Mouse (Mus musculus): ENCODE measurements around the gene Cdca3. TPM values are rescaled to one million over a fixed set of nuclear protein-coding genes. Genes with fewer than 3 reads are reported as not detected.

Gene Cdca3
- polyA plus RNA-seq, 1 experiment from 2014 or later, result 153 TPM

GRCm38 (mm10) chr6:124831649-124832048 is 2.3 kb downstream of the Cdca3 start:
- no peak for ATAC-seq (replicated peaks; ENCODE audit: insufficient number of reproducible peaks, low FRiP score, low TSS enrichment)
- H3K4me1 ChIP-seq (ENCODE audit: control insufficient read depth, insufficient read depth, low read length), result peaks cover 19% of the 10 kb centered on the region
- WGBS (ENCODE audit: insufficient replicate concordance), result 93% methylated on average over 8 of the region's 8 CpGs
- no peaks in the 10 kb centered on the region for H3K27me3 ChIP-seq (ENCODE audit: control insufficient read depth, insufficient read depth, low read length)
- H3K9ac ChIP-seq (ENCODE audit: low read depth, low read length), result no peak overlapping the region
- no peaks in the 10 kb centered on the region for H3K9me3 ChIP-seq (replicated peaks; ENCODE audit: control insufficient read depth, low read length)
- H3K4me2 ChIP-seq, result no peak overlapping the region
- no peak overlapping the region for H3K27ac ChIP-seq (ENCODE audit: low read depth, low read length)
- no peak overlapping the region for H3K4me3 ChIP-seq (ENCODE audit: low read depth, low read length)
- peaks cover 6% of the 10 kb centered on the region; the same call in 1 of the 2 replicates for H3K36me3 ChIP-seq (ENCODE audit: control insufficient read depth, insufficient read depth, low read length)

DNA sequence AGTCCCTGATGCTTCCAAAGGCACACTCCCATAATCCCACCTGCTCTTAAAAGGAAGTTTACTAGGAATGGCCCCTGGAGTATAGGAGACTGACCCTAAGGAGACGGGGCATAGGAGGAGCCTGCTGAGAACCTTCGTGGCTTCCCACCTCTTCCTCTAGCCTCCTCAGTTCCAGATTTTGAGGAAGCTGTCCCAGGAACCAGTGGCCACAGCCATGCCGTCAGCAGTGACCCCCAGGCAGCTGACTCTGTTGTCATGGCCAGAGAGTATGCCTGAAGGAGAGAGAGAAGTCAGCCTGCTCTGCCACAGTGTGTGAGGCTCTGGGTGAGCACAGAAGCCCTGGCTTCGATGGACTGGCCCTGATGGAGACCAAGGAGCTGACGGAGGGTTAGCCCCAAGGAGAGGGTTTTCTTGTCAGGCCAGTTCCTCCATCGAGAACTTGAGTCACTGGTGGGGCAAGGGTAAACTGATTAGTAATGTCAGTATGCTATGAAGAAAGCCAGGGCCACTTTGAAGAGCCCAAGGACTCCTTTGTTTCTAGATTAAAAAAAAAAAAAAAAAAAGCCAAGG is 5.2 kb downstream of the Cdca3 start:
- Histone ChIP-seq H3K27ac (ENCODE audit: low read depth, low read length) (no peak overlapping the region), H3K4me1 (ENCODE audit: control insufficient read depth, insufficient read depth, low read length) (peaks cover 15% of the 10 kb centered on the region)
- no peak for ATAC-seq (replicated peaks; ENCODE audit: insufficient number of reproducible peaks, low FRiP score, low TSS enrichment)

GRCm38 (mm10) chr6:124835531-124835930 is 6.2 kb downstream of the Cdca3 start:
- H3K27ac ChIP-seq (ENCODE audit: low read depth, low read length), result no peak overlapping the region
- 44% methylated on average over 10 of the region's 10 CpGs for WGBS (ENCODE audit: insufficient replicate concordance)
- H3K4me1 ChIP-seq (ENCODE audit: control insufficient read depth, insufficient read depth, low read length), result peaks cover 24% of the 10 kb centered on the region
- no peaks in the 10 kb centered on the region for H3K27me3 ChIP-seq (ENCODE audit: control insufficient read depth, insufficient read depth, low read length)
- no peak for ATAC-seq (replicated peaks; ENCODE audit: insufficient number of reproducible peaks, low FRiP score, low TSS enrichment)
- no peak overlapping the region for H3K9ac ChIP-seq (ENCODE audit: low read depth, low read length)
- H3K4me2 ChIP-seq, result no peak overlapping the region
- H3K36me3 ChIP-seq (ENCODE audit: control insufficient read depth, insufficient read depth, low read length), result peaks cover 6% of the 10 kb centered on the region; the same call in 1 of the 2 replicates
- H3K9me3 ChIP-seq (replicated peaks; ENCODE audit: control insufficient read depth, low read length), result no peaks in the 10 kb centered on the region
- no peak overlapping the region for H3K4me3 ChIP-seq (ENCODE audit: low read depth, low read length)

More for the DNA sequence above, 5.2 kb downstream of the Cdca3 start:
- 78% methylated on average over 6 of the region's 6 CpGs for WGBS (ENCODE audit: insufficient replicate concordance)
- Histone ChIP-seq H3K27me3 (ENCODE audit: control insufficient read depth, insufficient read depth, low read length) (no peaks in the 10 kb centered on the region), H3K4me2 (no peak overlapping the region), H3K9me3 (replicated peaks; ENCODE audit: control insufficient read depth, low read length) (no peaks in the 10 kb centered on the region), H3K4me3 (ENCODE audit: low read depth, low read length) (no peak overlapping the region), H3K36me3 (ENCODE audit: control insufficient read depth, insufficient read depth, low read length) (peaks cover 6% of the 10 kb centered on the region; the same call in 1 of the 2 replicates), H3K9ac (ENCODE audit: low read depth, low read length) (no peak overlapping the region)

GRCm38 (mm10) chr6:124836411-124836810 is 7.1 kb downstream of the Cdca3 start:
- 75% methylated on average over 7 of the region's 7 CpGs for WGBS (ENCODE audit: insufficient replicate concordance)
- no peak overlapping the region for H3K27ac ChIP-seq (ENCODE audit: low read depth, low read length)
- H3K36me3 ChIP-seq (ENCODE audit: control insufficient read depth, insufficient read depth, low read length), result peaks cover 6% of the 10 kb centered on the region; the same call in 1 of the 2 replicates
- H3K4me2 ChIP-seq, result no peak overlapping the region
- H3K4me3 ChIP-seq (ENCODE audit: low read depth, low read length), result no peak overlapping the region
- ATAC-seq (replicated peaks; ENCODE audit: insufficient number of reproducible peaks, low FRiP score, low TSS enrichment), result no peak
- no peaks in the 10 kb centered on the region for H3K27me3 ChIP-seq (ENCODE audit: control insufficient read depth, insufficient read depth, low read length)
- H3K9ac ChIP-seq (ENCODE audit: low read depth, low read length), result no peak overlapping the region
- H3K9me3 ChIP-seq (replicated peaks; ENCODE audit: control insufficient read depth, low read length), result no peaks in the 10 kb centered on the region
- peaks cover 26% of the 10 kb centered on the region for H3K4me1 ChIP-seq (ENCODE audit: control insufficient read depth, insufficient read depth, low read length)

- no peaks in the 10 kb centered on the region for H3K9me3 ChIP-seq (replicated peaks; ENCODE audit: control insufficient read depth, low read length)
- H3K4me3 ChIP-seq (ENCODE audit: low read depth, low read length), result no peak overlapping the region; the same call in 1 of the 2 replicates
- 8% methylated on average over 8 of the region's 8 CpGs for WGBS (ENCODE audit: insufficient replicate concordance)
- peak overlapping the region; percentile 52; the same call in 1 of the 2 replicates for H3K9ac ChIP-seq (ENCODE audit: low read depth, low read length)
- no peaks in the 10 kb centered on the region for H3K36me3 ChIP-seq (ENCODE audit: control insufficient read depth, insufficient read depth, low read length)
- H3K4me1 ChIP-seq (ENCODE audit: control insufficient read depth, insufficient read depth, low read length), result peaks cover 21% of the 10 kb centered on the region
- H3K27me3 ChIP-seq (ENCODE audit: control insufficient read depth, insufficient read depth, low read length), result no peaks in the 10 kb centered on the region
- no peak for ATAC-seq (replicated peaks; ENCODE audit: insufficient number of reproducible peaks, low FRiP score, low TSS enrichment)
- H3K27ac ChIP-seq (ENCODE audit: low read depth, low read length), result peak overlapping the region; percentile 54; the same call in 1 of the 2 replicates
- H3K4me2 ChIP-seq, result peak overlapping the region; percentile 54
Observed at GRCm38 (mm10) chr6:124839805-124840204, 10.5 kb downstream of the Cdca3 start.

DNA sequence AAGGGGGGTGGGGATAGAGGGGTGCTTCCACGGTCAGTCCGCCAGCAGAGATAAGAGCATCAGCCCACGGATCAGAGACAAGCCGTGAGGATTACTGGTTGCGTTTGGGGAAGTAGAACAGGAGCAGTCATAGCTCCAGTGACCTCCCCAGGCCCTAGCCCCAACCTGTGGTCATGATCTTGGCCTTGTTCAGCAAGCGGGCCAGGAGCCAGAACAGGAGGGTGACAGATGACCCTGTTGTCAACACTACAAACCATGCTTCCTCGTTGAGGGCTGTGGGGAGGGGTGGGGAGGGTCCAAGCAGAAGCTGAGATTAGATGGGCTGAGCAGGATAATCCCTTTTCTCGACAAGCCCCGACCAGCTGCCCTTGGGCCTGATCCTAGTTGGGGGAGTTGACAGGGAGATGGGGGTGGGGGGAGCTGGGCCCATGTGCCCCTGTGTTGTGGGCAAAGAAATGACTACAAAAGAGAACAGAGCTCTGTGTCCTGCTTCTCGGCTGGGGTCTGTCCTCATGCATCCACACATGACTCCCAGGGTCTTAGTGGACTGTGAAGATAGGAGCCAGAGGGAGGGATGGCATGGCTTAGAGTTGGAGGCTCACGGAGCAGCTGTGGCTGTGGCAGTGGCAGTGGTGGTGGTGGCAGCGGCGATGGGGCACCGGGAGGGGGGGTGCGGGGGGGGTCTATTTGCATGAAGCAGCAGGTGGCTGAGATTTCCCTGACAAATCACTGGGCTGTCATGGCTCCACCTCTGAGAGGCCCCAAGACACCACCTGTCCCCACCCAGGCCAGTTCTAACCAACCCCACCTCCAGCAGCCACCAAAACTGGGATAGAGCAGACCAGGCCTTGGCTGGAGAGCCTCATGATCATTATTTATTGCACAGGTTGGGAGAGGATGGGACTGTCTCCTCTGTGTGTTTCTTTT is 11.2 kb downstream of the Cdca3 start, which contains the start of gene Gnb3:
Gnb3 (minus strand) TSS at position 35 of the 927 bp plus-strand sequence.
- peak within 1 kb of the TSS; percentile 52; the same call in 1 of the 2 replicates for H3K9ac ChIP-seq (ENCODE audit: low read depth, low read length)
- H3K4me3 ChIP-seq (ENCODE audit: low read depth, low read length), result no peak within 1 kb of the TSS; the same call in 1 of the 2 replicates
- no peak for ATAC-seq (replicated peaks; ENCODE audit: insufficient number of reproducible peaks, low FRiP score, low TSS enrichment)
- peak within 1 kb of the TSS; percentile 54; the same call in 1 of the 2 replicates for H3K27ac ChIP-seq (ENCODE audit: low read depth, low read length)
- H3K27me3 ChIP-seq (ENCODE audit: control insufficient read depth, insufficient read depth, low read length), result no peaks in the 10 kb centered on the region
- H3K9me3 ChIP-seq (replicated peaks; ENCODE audit: control insufficient read depth, low read length), result no peaks in the 10 kb centered on the region
- no peaks in the 10 kb centered on the region for H3K36me3 ChIP-seq (ENCODE audit: control insufficient read depth, insufficient read depth, low read length)
- 19% methylated on average over 15 of the region's 15 CpGs for WGBS (ENCODE audit: insufficient replicate concordance)
- H3K4me1 ChIP-seq (ENCODE audit: control insufficient read depth, insufficient read depth, low read length), result peaks cover 21% of the 10 kb centered on the region
- peak within 1 kb of the TSS; percentile 54 for H3K4me2 ChIP-seq

- no peak overlapping the region for H3K27ac ChIP-seq (ENCODE audit: low read depth, low read length)
- no peak overlapping the region for H3K4me2 ChIP-seq
- 0 out of 2 replicates have a peak, but pooled peaks have one; percentile 43 for ATAC-seq (replicated peaks; ENCODE audit: insufficient number of reproducible peaks, low FRiP score, low TSS enrichment)
- no peaks in the 10 kb centered on the region for H3K36me3 ChIP-seq (ENCODE audit: control insufficient read depth, insufficient read depth, low read length)
- 13% methylated on average over 9 of the region's 9 CpGs for WGBS (ENCODE audit: insufficient replicate concordance)
- no peaks in the 10 kb centered on the region for H3K4me1 ChIP-seq (ENCODE audit: control insufficient read depth, insufficient read depth, low read length)
- H3K27me3 ChIP-seq (ENCODE audit: control insufficient read depth, insufficient read depth, low read length), result no peaks in the 10 kb centered on the region
- no peaks in the 10 kb centered on the region for H3K9me3 ChIP-seq (replicated peaks; ENCODE audit: control insufficient read depth, low read length)
- H3K9ac ChIP-seq (ENCODE audit: low read depth, low read length), result no peak overlapping the region
- H3K4me3 ChIP-seq (ENCODE audit: low read depth, low read length), result no peak overlapping the region
Observed at GRCm38 (mm10) chr6:124847305-124847704, 18.0 kb downstream of the Cdca3 start.

DNA sequence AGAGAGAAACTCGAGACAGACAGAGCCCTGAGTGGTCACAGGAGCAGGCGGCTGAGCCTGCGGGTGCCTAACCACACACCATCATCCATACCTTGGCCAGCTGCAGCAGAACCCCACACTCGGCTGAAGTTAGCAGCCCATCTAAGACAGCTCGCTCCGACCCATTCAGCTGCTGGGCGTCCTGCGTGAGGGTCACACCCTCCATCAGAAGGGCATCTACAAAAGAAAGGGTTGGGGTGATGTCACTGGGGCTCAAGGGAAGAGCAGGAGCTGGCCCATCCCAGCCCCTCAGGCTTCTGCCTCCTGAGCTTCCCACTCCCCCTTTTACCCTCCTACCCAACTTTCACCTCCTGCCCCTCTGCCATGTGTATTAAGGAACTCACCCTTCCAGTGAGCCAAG is 21.2 kb downstream of the Cdca3 start:
- no peak overlapping the region for H3K9ac ChIP-seq (ENCODE audit: low read depth, low read length)
- no peaks in the 10 kb centered on the region for H3K36me3 ChIP-seq (ENCODE audit: control insufficient read depth, insufficient read depth, low read length)
- H3K4me2 ChIP-seq, result no peak overlapping the region
- ATAC-seq (replicated peaks; ENCODE audit: insufficient number of reproducible peaks, low FRiP score, low TSS enrichment), result no peak
- H3K27ac ChIP-seq (ENCODE audit: low read depth, low read length), result no peak overlapping the region
- H3K27me3 ChIP-seq (ENCODE audit: control insufficient read depth, insufficient read depth, low read length), result no peaks in the 10 kb centered on the region
- no peaks in the 10 kb centered on the region for H3K4me1 ChIP-seq (ENCODE audit: control insufficient read depth, insufficient read depth, low read length)
- no peak overlapping the region for H3K4me3 ChIP-seq (ENCODE audit: low read depth, low read length)
- 39% methylated on average over 8 of the region's 8 CpGs for WGBS (ENCODE audit: insufficient replicate concordance)
- no peaks in the 10 kb centered on the region for H3K9me3 ChIP-seq (replicated peaks; ENCODE audit: control insufficient read depth, low read length)
